In genomic region chr9:107982681-107983346, GRCm38 (mm10) we compare ENCODE assay signal across 7 mouse cellular contexts. TPM values are rescaled to one million over a fixed set of nuclear protein-coding genes. Genes with fewer than 3 reads are reported as not detected.
A peak's percentile ranks its signal among the peaks of the same experiment; 100 is the strongest.
DNase-seq lines count a peak whose midpoint lies in the region; ATAC-seq lines count a peak whose summit lies in the region.

Gene Gm20661, plus strand, starts transcription at chr9:107983058.

- H3K9me3 ChIP-seq in hindbrain, embryonic 16.5 days (ENCODE audit: control insufficient read depth, low read length): no peaks in the 10 kb centered on the region
- H3K9me3 ChIP-seq in limb, embryonic 13.5 days: no peaks in the 10 kb centered on the region
- no peaks in the 10 kb centered on the region for H3K9me3 ChIP-seq in midbrain, embryonic 12.5 days
- H3K9me3 ChIP-seq in stomach, embryonic 16.5 days (replicated peaks; ENCODE audit: control insufficient read depth, low read length): no peaks in the 10 kb centered on the region

- peak; percentile 34 for ATAC-seq in hindbrain, embryonic 16.5 days
- peak; percentile 82 for ATAC-seq in limb, embryonic 13.5 days (ENCODE audit: low FRiP score, low read depth)
- no peak for ATAC-seq in midbrain, embryonic 12.5 days (ENCODE audit: low FRiP score, low read depth)
- peak; percentile 78 for ATAC-seq in stomach, embryonic 16.5 days (ENCODE audit: insufficient read depth, low FRiP score)

- peak within 1 kb of the TSS; percentile 86 for H3K4me2 ChIP-seq in hindbrain, embryonic 16.5 days (ENCODE audit: low read length)
- H3K4me2 ChIP-seq in limb, embryonic 13.5 days (replicated peaks): peak within 1 kb of the TSS; percentile 97
- peak within 1 kb of the TSS; percentile 90 for H3K4me2 ChIP-seq in midbrain, embryonic 12.5 days (replicated peaks)
- peak within 1 kb of the TSS; percentile 81 for H3K4me2 ChIP-seq in stomach, embryonic 16.5 days (ENCODE audit: low read depth, low read length)

- H3K9ac ChIP-seq in hindbrain, embryonic 16.5 days (ENCODE audit: low read depth, low read length): peak within 1 kb of the TSS; percentile 25; the same call in 1 of the 2 replicates
- H3K9ac ChIP-seq in limb, embryonic 13.5 days: peak within 1 kb of the TSS; percentile 88
- H3K9ac ChIP-seq in midbrain, embryonic 12.5 days (replicated peaks): peak within 1 kb of the TSS; percentile 20; the same call in 1 of the 2 replicates
- peak within 1 kb of the TSS; percentile 81 for H3K9ac ChIP-seq in stomach, embryonic 16.5 days (ENCODE audit: low read length)

- H3K36me3 ChIP-seq in hindbrain, embryonic 16.5 days (ENCODE audit: control insufficient read depth, insufficient read depth, low read length): no peaks in the 10 kb centered on the region
- peaks cover 6% of the 10 kb centered on the region; the same call in 1 of the 2 replicates for H3K36me3 ChIP-seq in limb, embryonic 13.5 days
- H3K36me3 ChIP-seq in midbrain, embryonic 12.5 days: no peaks in the 10 kb centered on the region
- no peaks in the 10 kb centered on the region for H3K36me3 ChIP-seq in stomach, embryonic 16.5 days (ENCODE audit: control insufficient read depth, insufficient read depth, low read length)

- 54% methylated on average over 14 of the region's 14 CpGs for WGBS in hindbrain, embryonic 16.5 days
- WGBS in limb, embryonic 13.5 days: 5% methylated on average over 14 of the region's 14 CpGs
- 66% methylated on average over 14 of the region's 14 CpGs for WGBS in midbrain, embryonic 12.5 days
- WGBS in stomach, embryonic 16.5 days: 20% methylated on average over 14 of the region's 14 CpGs

- 0 out of 2 replicates have a peak within 1 kb of the TSS, but pooled peaks have one; percentile 0 for H3K4me3 ChIP-seq in hindbrain, embryonic 16.5 days (ENCODE audit: low read length)
- peak within 1 kb of the TSS; percentile 88 for H3K4me3 ChIP-seq in limb, embryonic 13.5 days
- 0 out of 2 replicates have a peak within 1 kb of the TSS, but pooled peaks have one; percentile 9 for H3K4me3 ChIP-seq in midbrain, embryonic 12.5 days
- peak within 1 kb of the TSS; percentile 65 for H3K4me3 ChIP-seq in stomach, embryonic 16.5 days (replicated peaks; ENCODE audit: low read length)

- peak within 1 kb of the TSS; percentile 73 for H3K27ac ChIP-seq in hindbrain, embryonic 16.5 days (ENCODE audit: low read depth, low read length)
- peak within 1 kb of the TSS; percentile 100 for H3K27ac ChIP-seq in limb, embryonic 13.5 days
- H3K27ac ChIP-seq in midbrain, embryonic 12.5 days (replicated peaks): peak within 1 kb of the TSS; percentile 65
- peak within 1 kb of the TSS; percentile 100 for H3K27ac ChIP-seq in stomach, embryonic 16.5 days (ENCODE audit: low read length)

- H3K27me3 ChIP-seq in hindbrain, embryonic 16.5 days (replicated peaks; ENCODE audit: control insufficient read depth, insufficient read depth, low read length): 0 out of 2 replicates have a peak, but pooled peaks cover 3% of the 10 kb centered on the region
- H3K27me3 ChIP-seq in limb, embryonic 13.5 days: no peaks in the 10 kb centered on the region
- peaks cover 34% of the 10 kb centered on the region for H3K27me3 ChIP-seq in midbrain, embryonic 12.5 days
- H3K27me3 ChIP-seq in stomach, embryonic 16.5 days (ENCODE audit: control insufficient read depth, insufficient read depth, low read length): no peaks in the 10 kb centered on the region

- peaks cover 10% of the 10 kb centered on the region for H3K4me1 ChIP-seq in hindbrain, embryonic 16.5 days (ENCODE audit: control insufficient read depth, insufficient read depth, low read depth, low read length)
- peaks cover 73% of the 10 kb centered on the region for H3K4me1 ChIP-seq in limb, embryonic 13.5 days
- H3K4me1 ChIP-seq in midbrain, embryonic 12.5 days: peaks cover 37% of the 10 kb centered on the region
- peaks cover 45% of the 10 kb centered on the region for H3K4me1 ChIP-seq in stomach, embryonic 16.5 days (ENCODE audit: control insufficient read depth, insufficient read depth, low read length)

- DNase-seq in T-cell, adult 2 months (ENCODE audit: low spot score): peak; percentile 54
- DNase-seq in c-Kit-positive CD71-negative TER-119-negative erythroid progenitor cells, embryonic 14.5 days (ENCODE audit: low read depth): peak; percentile 81
- DNase-seq in gastrocnemius, postnatal 10 days: peak; percentile 67

RNA-seq across cellular contexts. Expression of gene Gm20661, which starts in this region (rescaled TPM):
- total RNA-seq in gastrocnemius, postnatal 10 days (2021): under 1 TPM; 0.47 to 0.59 TPM
- polyA plus RNA-seq in hindbrain, embryonic 16.5 days (2015; fragmentation: Nextera tagmentation; extraction: Ambion mirVana): 0.58 and 0.89 TPM in 2 replicates
- polyA plus RNA-seq in limb, embryonic 13.5 days (2015; fragmentation: Nextera tagmentation; extraction: Ambion mirVana): 11.3 and 13.2 TPM in 2 replicates
- 1.8 and 2.2 TPM in 2 replicates for polyA plus RNA-seq in midbrain, embryonic 12.5 days (2016; fragmentation: Nextera tagmentation; extraction: Ambion mirVana)
- polyA plus RNA-seq in stomach, embryonic 16.5 days (2015; fragmentation: Nextera tagmentation; extraction: Ambion mirVana): 5.9 and 7.5 TPM in 2 replicates

Comparison
In these comparisons a context has a peak if more than half of its experiments do, and no peak if none do; other contexts are left out.
1. Peak in DNase-seq in gastrocnemius, postnatal 10 days; RNA of the gene not detected or under 1 TPM.
2. Peak in ATAC-seq, H3K4me3 ChIP-seq, H3K27ac ChIP-seq, H3K9ac ChIP-seq and H3K4me2 ChIP-seq in hindbrain, embryonic 16.5 days; RNA of the gene not detected or under 1 TPM.
3. H3K4me3 ChIP-seq: peak in every context shown above with its lines; median percentile 88 in limb, embryonic 13.5 days; 65 in stomach, embryonic 16.5 days; 9 in midbrain, embryonic 12.5 days; 0 in hindbrain, embryonic 16.5 days.
4. H3K9ac ChIP-seq: peak in every context shown above with its lines; median percentile 88 in limb, embryonic 13.5 days; 81 in stomach, embryonic 16.5 days; 25 in hindbrain, embryonic 16.5 days; 20 in midbrain, embryonic 12.5 days.